7 mouse cellular contexts compared by ENCODE assay signal in genomic region chrX:88115609-88116073, GRCm38 (mm10). TPM values are rescaled to one million over a fixed set of nuclear protein-coding genes. Genes with fewer than 3 reads are reported as not detected.
DNase-seq lines count a peak whose midpoint lies in the region; ATAC-seq lines count a peak whose summit lies in the region.

Il1rapl1 (minus strand) TSS chrX:88115645.

- peak within 1 kb of the TSS; percentile 37 for H3K4me3 ChIP-seq in embryonic facial prominence, embryonic 12.5 days
- peak within 1 kb of the TSS; percentile 45 for H3K4me3 ChIP-seq in midbrain, embryonic 14.5 days (replicated peaks; ENCODE audit: low read depth, low read length)

- H3K4me2 ChIP-seq in embryonic facial prominence, embryonic 12.5 days (replicated peaks), result peak within 1 kb of the TSS; percentile 45
- H3K4me2 ChIP-seq in midbrain, embryonic 14.5 days (ENCODE audit: low read length), result peak within 1 kb of the TSS; percentile 53

- DNase-seq in right cerebral cortex, adult 18-20 months, result peak; percentile 18
- no peak for DNase-seq in right cerebral cortex, postnatal 14 days
- peak in 1 of 2 experiments; percentile 63 for DNase-seq in layer of hippocampus, adult 18-20 months (ENCODE audit: low spot score in 2 of 2)
- peak; percentile 72 for DNase-seq in midbrain, embryonic 14.5 days
- DNase-seq in thymus, postnatal 10 days (ENCODE audit: low spot score in 2 of 2), result no peak
- DNase-seq in adrenal gland, adult 8-10 months, result no peak

- no peak within 1 kb of the TSS for H3K27ac ChIP-seq in embryonic facial prominence, embryonic 12.5 days
- peak within 1 kb of the TSS; percentile 74 for H3K27ac ChIP-seq in midbrain, embryonic 14.5 days (replicated peaks; ENCODE audit: low read depth, low read length)

- H3K4me1 ChIP-seq in embryonic facial prominence, embryonic 12.5 days, result no peaks in the 10 kb centered on the region
- H3K4me1 ChIP-seq in midbrain, embryonic 14.5 days (ENCODE audit: control insufficient read depth, insufficient read depth, low read length), result no peaks in the 10 kb centered on the region

- H3K9ac ChIP-seq in embryonic facial prominence, embryonic 12.5 days, result no peak within 1 kb of the TSS
- H3K9ac ChIP-seq in midbrain, embryonic 14.5 days (replicated peaks; ENCODE audit: low read length), result peak within 1 kb of the TSS; percentile 46

- no peak for ATAC-seq in embryonic facial prominence, embryonic 12.5 days (ENCODE audit: insufficient number of reproducible peaks, insufficient read depth, low FRiP score, low TSS enrichment)
- peak; percentile 71; the same call in 1 of the 2 replicates for ATAC-seq in midbrain, embryonic 14.5 days (ENCODE audit: low FRiP score, low TSS enrichment)

- no peaks in the 10 kb centered on the region for H3K27me3 ChIP-seq in embryonic facial prominence, embryonic 12.5 days
- H3K27me3 ChIP-seq in midbrain, embryonic 14.5 days (ENCODE audit: control insufficient read depth, insufficient read depth, low read length), result no peaks in the 10 kb centered on the region

- no peaks in the 10 kb centered on the region for H3K36me3 ChIP-seq in embryonic facial prominence, embryonic 12.5 days
- H3K36me3 ChIP-seq in midbrain, embryonic 14.5 days (ENCODE audit: control insufficient read depth, insufficient read depth, low read length), result no peaks in the 10 kb centered on the region

- H3K9me3 ChIP-seq in embryonic facial prominence, embryonic 12.5 days, result no peaks in the 10 kb centered on the region
- H3K9me3 ChIP-seq in midbrain, embryonic 14.5 days (ENCODE audit: control insufficient read depth, low read length), result no peaks in the 10 kb centered on the region

- 19% methylated on average over 12 of the region's 12 CpGs for WGBS in embryonic facial prominence, embryonic 12.5 days
- 23% methylated on average over 12 of the region's 12 CpGs for WGBS in midbrain, embryonic 14.5 days

RNA-seq across cellular contexts. Expression of gene Il1rapl1, which starts in this region (rescaled TPM):
- polyA plus RNA-seq in embryonic facial prominence, embryonic 12.5 days (2016; fragmentation: Nextera tagmentation; extraction: Ambion mirVana), result 1.4 and 1.9 TPM in 2 replicates
- 10 to 100 TPM; 18.1 to 19.3 TPM for total RNA-seq in layer of hippocampus, adult 18-20 months (2021)
- 4.4 and 6.8 TPM in 2 replicates for polyA plus RNA-seq in midbrain, embryonic 14.5 days (2014; fragmentation: Nextera tagmentation; extraction: Ambion mirVana)
- total RNA-seq in adrenal gland, adult 8-10 months (2022), result 1 to 10 TPM in 2 of 4 experiments, under 1 TPM in 2; 0.21 to 1.5 (median 0.80) TPM

Comparison
In these comparisons a context has a peak if more than half of its experiments do, and no peak if none do; other contexts are left out.
1. RNA of gene Il1rapl1 (total RNA-seq): 18.1 to 19.3 TPM in layer of hippocampus, adult 18-20 months; 0.21 to 1.5 TPM in adrenal gland, adult 8-10 months; every median in the first group is over 4 times any median in the second.
2. DNase-seq: peak in right cerebral cortex, adult 18-20 months (single experiment) and midbrain, embryonic 14.5 days (single experiment); none in right cerebral cortex, postnatal 14 days (single experiment), thymus, postnatal 10 days (0 of 2) and adrenal gland, adult 8-10 months (single experiment).